Mouse (Mus musculus) adrenal gland (tissue): ENCODE data around the gene Gm28038.

Experiments used
- intact Hi-C: fragments of 180-260 bp; cut with DNase I; formaldehyde crosslinking; loops from one replicate; pipeline ENCODE4 v1.15.1; 2025

Gene Gm28038

GRCm38 (mm10) chr2:30343601-30344137 lies 62.8 kb downstream of the Gm28038 start:
- intact Hi-C loops: no loop called here

- intact Hi-C loops: no loop called here
Measured at GRCm38 (mm10) chr2:30345971-30346676, 65.3 kb downstream of the Gm28038 start.

GRCm38 (mm10) chr2:30349196-30349595 lies 68.4 kb downstream of the Gm28038 start:
- intact Hi-C loops: no loop called here
